Mouse (Mus musculus): ENCODE measurements around the gene Tbc1d21.

- TF ChIP-seq CTCF (IDR thresholded peaks at IDR 0.05; ENCODE audit: borderline replicate concordance, insufficient read depth, low read depth, low read length), result no peak
- no peak for TF ChIP-seq POLR2A (IDR thresholded peaks at IDR 0.05; ENCODE audit: borderline replicate concordance, insufficient read depth, low read length)
Measured at GRCm38 (mm10) chr9:58361956-58362355, 8.3 kb downstream of the Tbc1d21 start.

All from cerebellum, adult 2 months (tissue).